Mouse (Mus musculus) myocyte (in vitro differentiated cells): ENCODE results near the gene Espn.

Source experiments
- CEBPB ChIP-seq: IDR thresholded peaks from 2 replicates; pipeline ENCODE4 v1.6.1; 2011; ENCODE audit warnings: mild to moderate bottlenecking, moderate library complexity; ENCODE audit not compliant: poor library complexity, insufficient read depth, severe bottlenecking
- E2F4 ChIP-seq: IDR thresholded peaks from one replicate; pipeline ENCODE4 v1.6.1; 2011; ENCODE audit warnings: mild to moderate bottlenecking, control low read depth, moderate library complexity; ENCODE audit not compliant: insufficient read depth
- POLR2A ChIP-seq: IDR thresholded peaks from one replicate; pipeline ENCODE4 v1.6.1; 2011; ENCODE audit warnings: low read depth, mild to moderate bottlenecking, control low read depth, moderate library complexity; ENCODE audit not compliant: insufficient read length
- POLR2AphosphoS2 ChIP-seq: IDR thresholded peaks from one replicate; pipeline ENCODE4 v1.6.1; 2011; ENCODE audit warnings: low read depth, control low read depth; ENCODE audit not compliant: insufficient read length
- TCF12 ChIP-seq: IDR thresholded peaks from one replicate; pipeline ENCODE4 v1.6.1; 2011; ENCODE audit warnings: mild to moderate bottlenecking, control low read depth; ENCODE audit not compliant: poor library complexity, insufficient read depth, severe bottlenecking
- TCF3 ChIP-seq: IDR thresholded peaks from one replicate; pipeline ENCODE4 v1.6.1; 2011; ENCODE audit warnings: low read depth, control low read depth; ENCODE audit not compliant: insufficient read length
- USF1 ChIP-seq: IDR thresholded peaks from one replicate; pipeline ENCODE4 v1.6.1; 2011; ENCODE audit warnings: low read depth, mild to moderate bottlenecking, control low read depth, moderate library complexity

DNA sequence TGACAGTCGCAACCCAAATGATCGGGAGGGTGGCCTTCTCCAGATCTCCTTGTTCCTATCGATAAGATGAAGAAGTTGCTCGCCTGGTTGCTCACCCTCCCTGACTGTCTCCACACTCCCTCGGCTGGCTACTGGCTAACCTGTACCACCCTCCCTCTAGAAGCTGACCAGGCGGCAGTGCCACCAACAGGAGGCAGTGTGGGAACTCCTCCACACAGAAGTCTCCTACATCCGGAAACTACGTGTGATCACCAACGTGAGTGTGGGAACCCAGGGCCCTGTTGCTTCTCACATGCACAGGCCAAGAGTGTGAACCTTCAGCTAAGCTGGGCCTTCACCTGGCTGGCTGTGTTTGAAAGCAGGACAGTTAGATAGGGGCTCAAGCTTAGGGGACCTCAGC is 45.4 kb downstream of the Espn start:
- TF ChIP-seq POLR2A (no peak), TCF3 (no peak), USF1 (no peak), E2F4 (no peak), CEBPB (no peak), POLR2AphosphoS2 (no peak), TCF12 (no peak)
